Mouse (Mus musculus): ENCODE data around the gene Trmt61a.
"Not testable (repeated sequence)": the region's sequence is repeated elsewhere in the genome, so short reads cannot be mapped to it uniquely, and the experiment has no call there.

The Trmt61a gene

DNA sequence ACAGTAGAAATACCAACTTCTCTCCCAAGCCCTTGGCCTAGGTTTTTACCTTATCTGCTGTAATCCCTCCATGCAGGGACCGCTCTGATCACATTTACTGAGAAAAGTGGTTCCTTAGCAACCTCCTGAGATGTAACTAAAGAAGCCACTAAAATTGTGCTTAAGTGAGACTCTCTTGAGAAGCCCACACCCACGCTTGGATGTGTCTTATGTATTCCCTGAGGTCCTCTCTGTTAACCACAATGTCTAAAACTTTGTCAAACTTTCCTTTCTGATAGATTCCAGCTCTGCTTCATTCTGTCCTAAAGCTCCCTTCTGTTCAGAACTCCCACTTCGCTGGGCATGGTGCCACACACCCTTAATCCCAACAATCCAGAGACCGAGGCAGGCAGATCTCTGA lies 21.6 kb downstream of the Trmt61a start:
- no peak for DNase-seq

GRCm38 (mm10) chr12:111700920-111701458 lies 23.1 kb downstream of the Trmt61a start:
- peak; percentile 91 for DNase-seq

- DNase-seq, result peak; percentile 90
Observed at GRCm38 (mm10) chr12:111703301-111703700, 25.4 kb downstream of the Trmt61a start.

- DNase-seq, result peak; percentile 99
Observed at GRCm38 (mm10) chr12:111704609-111705008, 26.7 kb downstream of the Trmt61a start.

GRCm38 (mm10) chr12:111705186-111705973 lies 27.5 kb downstream of the Trmt61a start:
- DNase-seq, result peak; percentile 99

- peak; percentile 95 for DNase-seq
Observed at GRCm38 (mm10) chr12:111708181-111708580, 30.3 kb downstream of the Trmt61a start.

DNA sequence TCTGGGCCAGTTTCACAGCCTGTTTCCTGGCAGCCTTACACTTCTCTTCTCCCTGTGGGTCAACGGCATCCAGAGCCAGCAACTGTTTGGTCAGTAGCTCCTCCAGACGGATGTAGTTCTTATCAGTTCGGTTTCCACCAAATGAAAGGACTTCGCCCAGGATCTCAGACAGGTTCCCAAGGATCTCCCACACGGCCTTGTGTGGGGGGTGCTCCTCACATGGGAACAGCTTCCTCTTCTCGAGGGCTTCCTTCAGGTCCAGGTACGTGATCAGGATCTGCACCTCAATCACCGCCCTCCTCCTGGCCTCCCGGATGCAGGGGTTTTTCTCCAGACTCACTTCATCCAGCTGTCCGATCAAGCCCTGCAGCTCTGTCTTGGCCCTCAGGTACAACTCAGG lies 32.2 kb downstream of the Trmt61a start:
- peak; percentile 95 for DNase-seq

- DNase-seq, result peak; percentile 93
Observed at GRCm38 (mm10) chr12:111712476-111712875, 34.6 kb downstream of the Trmt61a start.

- peak; percentile 99 for DNase-seq
Observed at GRCm38 (mm10) chr12:111713004-111713651, 35.2 kb downstream of the Trmt61a start, which contains the start of the genes Bag5 and Apopt1. Gene Bag5 (minus strand): TSS chr12:111713257. Gene Apopt1 (plus strand): TSS chr12:111713261.

DNA sequence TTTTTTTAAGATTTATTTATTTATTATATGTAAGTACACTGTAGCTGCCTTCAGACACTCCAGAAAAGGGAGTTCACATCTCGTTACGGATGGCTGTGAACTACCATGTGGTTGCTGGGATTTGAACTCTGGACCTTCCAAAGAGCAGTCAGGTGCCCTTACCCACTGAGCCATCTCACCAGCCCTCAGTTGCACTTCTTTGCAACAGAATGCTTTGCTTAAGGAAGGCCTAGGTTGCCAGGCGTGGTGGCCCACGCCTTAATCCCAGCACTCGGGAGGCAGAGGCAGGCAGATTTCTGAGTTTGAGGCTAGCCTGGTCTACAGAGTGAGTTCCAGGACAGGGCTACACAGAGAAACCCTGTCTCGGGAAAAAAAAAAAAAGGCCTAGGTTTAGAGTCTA lies 36.0 kb downstream of the Trmt61a start:
- not testable (repeated sequence) for DNase-seq

- no peak for DNase-seq
Observed at GRCm38 (mm10) chr12:111716505-111716904, 38.6 kb downstream of the Trmt61a start.

- no peak for DNase-seq
Observed at GRCm38 (mm10) chr12:111718656-111719055, 40.8 kb downstream of the Trmt61a start.

GRCm38 (mm10) chr12:111720222-111720621 lies 42.3 kb downstream of the Trmt61a start:
- no peak for DNase-seq

GRCm38 (mm10) chr12:111722654-111723053 lies 44.7 kb downstream of the Trmt61a start:
- DNase-seq, result peak; percentile 87

DNA sequence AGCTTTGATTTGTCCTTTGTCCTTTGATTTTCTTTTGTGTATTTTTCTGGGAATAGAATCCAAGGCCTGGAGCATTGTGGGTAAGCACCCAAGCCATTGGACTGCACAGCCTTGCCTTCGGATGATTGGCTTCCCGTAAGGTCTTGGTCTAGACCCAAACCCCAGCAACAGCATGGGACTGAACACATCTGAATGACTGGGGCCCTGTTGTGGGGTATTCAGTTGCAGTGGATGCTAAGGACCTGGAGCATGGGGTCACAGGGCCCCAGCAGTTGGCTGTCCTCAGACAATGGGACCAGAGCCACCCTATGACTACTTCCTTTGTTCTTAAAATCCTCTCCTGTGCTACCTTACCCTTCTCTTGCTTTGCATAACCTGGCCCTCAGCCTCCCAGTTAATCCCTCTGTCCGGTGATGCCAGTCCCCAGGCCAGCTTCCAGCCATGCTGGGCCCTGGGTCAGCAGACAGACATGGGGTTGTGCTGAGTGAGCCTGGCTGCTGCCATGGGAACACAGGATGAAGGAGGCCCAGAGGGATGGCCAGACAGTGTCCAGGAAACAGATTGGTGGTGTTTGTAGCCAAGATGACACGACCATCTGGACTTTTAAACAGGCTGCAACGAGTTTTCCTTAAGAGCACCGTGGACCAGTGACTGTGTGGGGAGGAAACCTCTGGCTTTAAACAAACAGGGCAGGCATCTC lies 46.9 kb downstream of the Trmt61a start:
- DNase-seq, result peak; percentile 99

DNA sequence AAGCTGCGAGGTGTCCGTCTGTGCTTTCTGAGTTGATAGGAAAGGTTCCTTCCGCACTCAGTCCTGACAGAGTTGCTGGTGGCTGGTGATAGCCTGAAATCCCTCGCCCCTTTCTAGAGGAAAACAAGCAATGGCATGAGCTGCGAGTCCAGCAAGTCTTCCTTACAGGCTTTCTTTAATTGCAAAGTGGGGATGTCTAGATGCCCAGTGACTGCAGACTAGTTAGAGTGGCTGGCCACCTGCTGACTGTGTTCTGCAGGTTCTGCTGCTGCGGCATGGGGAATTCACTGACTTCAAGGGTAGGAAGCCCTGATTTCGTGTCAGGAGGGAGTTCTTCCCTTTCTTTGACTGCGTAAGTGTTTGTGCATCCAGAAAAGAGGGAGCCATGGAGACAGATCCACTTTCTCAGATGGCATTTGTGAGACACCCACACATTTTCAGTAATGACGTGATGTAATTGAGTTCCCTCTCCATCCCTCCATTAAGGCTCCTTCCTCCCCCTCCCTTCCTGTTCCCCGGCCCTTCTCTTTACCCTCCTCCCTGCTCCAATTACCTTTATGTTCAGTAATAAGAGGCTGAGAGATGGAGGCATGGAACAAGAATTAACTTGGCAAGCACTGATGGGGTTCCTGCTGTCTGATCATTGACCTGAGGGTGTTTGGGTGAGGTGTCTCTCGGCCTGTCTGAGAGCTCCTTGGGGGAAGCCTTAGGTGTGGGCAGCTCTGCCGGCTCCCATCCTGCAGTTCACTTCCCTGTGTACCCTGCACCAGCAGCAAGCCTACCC lies 47.6 kb downstream of the Trmt61a start:
- peak; percentile 92 for DNase-seq

- peak; percentile 99 for DNase-seq
Observed at GRCm38 (mm10) chr12:111726122-111726463, 48.2 kb downstream of the Trmt61a start.

DNA sequence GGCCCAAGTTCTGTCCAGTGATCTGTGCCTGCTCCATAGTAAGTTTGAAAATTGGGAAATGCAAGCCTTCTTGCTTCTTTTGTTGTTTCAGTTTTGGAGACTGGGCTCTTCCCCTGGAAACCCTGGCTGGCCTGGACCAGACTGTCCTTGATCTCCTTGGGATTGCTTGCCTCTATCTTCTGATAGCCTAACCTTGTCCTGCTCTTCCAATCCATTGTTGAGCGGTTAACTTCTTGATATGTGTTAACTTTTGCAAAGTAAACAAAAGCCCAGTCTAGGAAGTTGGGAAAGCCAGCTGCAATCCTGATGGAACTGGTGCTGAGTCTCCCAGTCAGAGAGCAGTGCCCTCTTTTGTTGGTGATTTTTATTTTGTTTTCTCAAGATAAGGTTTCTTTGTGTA lies 50.1 kb downstream of the Trmt61a start:
- no peak for DNase-seq

- peak; percentile 98 for DNase-seq
Observed at GRCm38 (mm10) chr12:111731822-111732807, 54.2 kb downstream of the Trmt61a start.

GRCm38 (mm10) chr12:111732921-111733320 lies 55.0 kb downstream of the Trmt61a start:
- no peak for DNase-seq

Measured in heart, adult 11 months (tissue).